In the genomic region with DNA sequence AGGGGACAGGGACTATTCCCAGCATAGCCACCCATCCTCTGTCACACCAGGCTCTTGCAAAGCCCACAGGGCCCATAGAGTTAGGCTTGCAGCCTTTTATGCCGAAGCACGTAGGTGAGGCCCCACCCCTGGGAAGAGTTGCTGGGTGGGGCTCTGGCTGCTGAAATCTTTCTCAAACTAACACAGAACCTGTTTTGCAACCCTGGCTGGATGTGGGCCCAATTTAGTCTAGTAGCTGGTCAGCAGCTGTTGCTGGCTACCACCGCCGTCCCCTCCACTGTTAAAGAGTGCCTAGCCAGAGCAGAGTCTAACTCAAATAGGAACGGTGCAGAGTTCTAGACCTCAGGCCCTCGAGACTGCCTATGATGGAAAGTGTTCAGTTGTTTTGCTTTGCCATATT, we compare ENCODE assay signal across 8 mouse cellular contexts. TPM values are rescaled to one million over a fixed set of nuclear protein-coding genes. Genes with fewer than 3 reads are reported as not detected.
DNase-seq lines count a peak whose midpoint lies in the region; ATAC-seq lines count a peak whose summit lies in the region.

No protein-coding gene starts in this region.

- H3K27me3 ChIP-seq in hindbrain, embryonic 10.5 days (ENCODE audit: insufficient read depth, poor library complexity, severe bottlenecking) = no peaks in the 10 kb centered on the region
- no peaks in the 10 kb centered on the region for H3K27me3 ChIP-seq in hindbrain, embryonic 11.5 days (ENCODE audit: control insufficient read depth, insufficient read depth, low read length)
- H3K27me3 ChIP-seq in erythroblast, embryonic 14.5 days (ENCODE audit: control insufficient read depth) = no peaks in the 10 kb centered on the region
- H3K27me3 ChIP-seq in hindbrain, embryonic 13.5 days = no peaks in the 10 kb centered on the region
- H3K27me3 ChIP-seq in limb, embryonic 15.5 days = no peaks in the 10 kb centered on the region
- no peaks in the 10 kb centered on the region for H3K27me3 ChIP-seq in neural tube, embryonic 13.5 days

- H3K4me2 ChIP-seq in hindbrain, embryonic 11.5 days (replicated peaks; ENCODE audit: low read depth, low read length) = no peak overlapping the region
- H3K4me2 ChIP-seq in hindbrain, embryonic 13.5 days = peak overlapping the region; percentile 71
- H3K4me2 ChIP-seq in limb, embryonic 15.5 days = peak overlapping the region; percentile 64
- H3K4me2 ChIP-seq in neural tube, embryonic 13.5 days = peak overlapping the region; percentile 69; the same call in 1 of the 2 replicates

- no peak for DNase-seq in hindbrain, embryonic 10.5 days (ENCODE audit: low spot score)
- DNase-seq in hindbrain, embryonic 11.5 days (ENCODE audit: low spot score) = no peak
- no peak for DNase-seq in left cerebral cortex, adult 11 months (ENCODE audit: low spot score)
- no peak for DNase-seq in B cell, adult 2 months

- no peak overlapping the region for H3K9ac ChIP-seq in hindbrain, embryonic 11.5 days (ENCODE audit: low read depth, low read length)
- H3K9ac ChIP-seq in hindbrain, embryonic 13.5 days = 0 out of 2 replicates have a peak overlapping the region, but pooled peaks have one; percentile 77
- no peak overlapping the region for H3K9ac ChIP-seq in limb, embryonic 15.5 days
- no peak overlapping the region for H3K9ac ChIP-seq in neural tube, embryonic 13.5 days

- H3K9me3 ChIP-seq in hindbrain, embryonic 10.5 days = no peaks in the 10 kb centered on the region
- no peaks in the 10 kb centered on the region for H3K9me3 ChIP-seq in hindbrain, embryonic 11.5 days (ENCODE audit: control insufficient read depth, low read length)
- no peaks in the 10 kb centered on the region for H3K9me3 ChIP-seq in erythroblast, embryonic 14.5 days (ENCODE audit: control insufficient read depth, low read length)
- no peaks in the 10 kb centered on the region for H3K9me3 ChIP-seq in hindbrain, embryonic 13.5 days
- H3K9me3 ChIP-seq in limb, embryonic 15.5 days = no peaks in the 10 kb centered on the region
- no peaks in the 10 kb centered on the region for H3K9me3 ChIP-seq in neural tube, embryonic 13.5 days

- no peak overlapping the region for H3K4me3 ChIP-seq in hindbrain, embryonic 10.5 days
- H3K4me3 ChIP-seq in hindbrain, embryonic 11.5 days (ENCODE audit: low read depth, low read length) = no peak overlapping the region
- peak overlapping the region; percentile 77 for H3K4me3 ChIP-seq in erythroblast, embryonic 14.5 days (replicated peaks)
- H3K4me3 ChIP-seq in hindbrain, embryonic 13.5 days = no peak overlapping the region
- 0 out of 2 replicates have a peak overlapping the region, but pooled peaks have one; percentile 44 for H3K4me3 ChIP-seq in limb, embryonic 15.5 days
- no peak overlapping the region for H3K4me3 ChIP-seq in neural tube, embryonic 13.5 days

- 83% methylated on average over 6 of the region's 6 CpGs for WGBS in hindbrain, embryonic 10.5 days
- 82% methylated on average over 6 of the region's 6 CpGs for WGBS in hindbrain, embryonic 11.5 days
- WGBS in hindbrain, embryonic 13.5 days = 88% methylated on average over 6 of the region's 6 CpGs
- 52% methylated on average over 6 of the region's 6 CpGs for WGBS in limb, embryonic 15.5 days
- WGBS in neural tube, embryonic 13.5 days = 86% methylated on average over 6 of the region's 6 CpGs

- peak overlapping the region; percentile 92 for H3K27ac ChIP-seq in hindbrain, embryonic 10.5 days
- H3K27ac ChIP-seq in hindbrain, embryonic 11.5 days (ENCODE audit: low read depth, low read length) = no peak overlapping the region
- no peak overlapping the region for H3K27ac ChIP-seq in hindbrain, embryonic 13.5 days
- peak overlapping the region; percentile 92 for H3K27ac ChIP-seq in limb, embryonic 15.5 days
- H3K27ac ChIP-seq in neural tube, embryonic 13.5 days (replicated peaks) = peak overlapping the region; percentile 96; the same call in 1 of the 2 replicates

- H3K36me3 ChIP-seq in hindbrain, embryonic 10.5 days = peaks cover 47% of the 10 kb centered on the region
- peaks cover 6% of the 10 kb centered on the region; the same call in 1 of the 2 replicates for H3K36me3 ChIP-seq in hindbrain, embryonic 11.5 days (ENCODE audit: control insufficient read depth, insufficient read depth, low read length)
- peaks cover 79% of the 10 kb centered on the region for H3K36me3 ChIP-seq in erythroblast, embryonic 14.5 days (ENCODE audit: control insufficient read depth)
- peaks cover 29% of the 10 kb centered on the region for H3K36me3 ChIP-seq in hindbrain, embryonic 13.5 days
- peaks cover 36% of the 10 kb centered on the region for H3K36me3 ChIP-seq in limb, embryonic 15.5 days
- peaks cover 29% of the 10 kb centered on the region for H3K36me3 ChIP-seq in neural tube, embryonic 13.5 days

- no peak for ATAC-seq in hindbrain, embryonic 11.5 days (ENCODE audit: low FRiP score)
- ATAC-seq in hindbrain, embryonic 13.5 days (ENCODE audit: low FRiP score) = no peak
- ATAC-seq in limb, embryonic 15.5 days (ENCODE audit: insufficient number of reproducible peaks, low FRiP score, low TSS enrichment, low read depth) = no peak
- no peak for ATAC-seq in neural tube, embryonic 13.5 days (ENCODE audit: low read depth)

- peaks cover 52% of the 10 kb centered on the region for H3K4me1 ChIP-seq in hindbrain, embryonic 10.5 days (replicated peaks)
- peaks cover 14% of the 10 kb centered on the region for H3K4me1 ChIP-seq in hindbrain, embryonic 11.5 days (replicated peaks; ENCODE audit: control insufficient read depth, insufficient read depth, low read length)
- peaks cover 85% of the 10 kb centered on the region for H3K4me1 ChIP-seq in erythroblast, embryonic 14.5 days (ENCODE audit: control insufficient read depth)
- H3K4me1 ChIP-seq in hindbrain, embryonic 13.5 days (replicated peaks) = peaks cover 62% of the 10 kb centered on the region
- peaks cover 71% of the 10 kb centered on the region for H3K4me1 ChIP-seq in limb, embryonic 15.5 days
- peaks cover 50% of the 10 kb centered on the region for H3K4me1 ChIP-seq in neural tube, embryonic 13.5 days (replicated peaks)

RNA-seq across cellular contexts. Expression of a gene that starts 26.6 kb away (rescaled TPM):
- 3.1 and 3.6 TPM in 2 replicates for polyA plus RNA-seq in hindbrain, embryonic 10.5 days (2016; fragmentation: Nextera tagmentation; extraction: Ambion mirVana)
- 2.4 and 2.6 TPM in 2 replicates for polyA plus RNA-seq in hindbrain, embryonic 11.5 days (2014; fragmentation: Nextera tagmentation; extraction: Ambion mirVana)
- 0.02 and 0.03 TPM in 2 replicates for polyA plus RNA-seq in erythroblast, embryonic 14.5 days (2012)
- 3.5 and 3.8 TPM in 2 replicates for polyA plus RNA-seq in hindbrain, embryonic 13.5 days (2015; fragmentation: Nextera tagmentation; extraction: Ambion mirVana)
- polyA plus RNA-seq in limb, embryonic 15.5 days (2015; fragmentation: Nextera tagmentation; extraction: Ambion mirVana) = 0.78 and 0.93 TPM in 2 replicates
- 3.1 and 3.7 TPM in 2 replicates for polyA plus RNA-seq in neural tube, embryonic 13.5 days (2015; fragmentation: Nextera tagmentation; extraction: Ambion mirVana)

RNA-seq across cellular contexts. Expression of a gene that starts 43.8 kb away (rescaled TPM):
- polyA plus RNA-seq in hindbrain, embryonic 10.5 days (2016; fragmentation: Nextera tagmentation; extraction: Ambion mirVana) = 6.5 and 8.2 TPM in 2 replicates
- polyA plus RNA-seq in hindbrain, embryonic 11.5 days (2014; fragmentation: Nextera tagmentation; extraction: Ambion mirVana) = 4.2 and 6.1 TPM in 2 replicates
- 2.1 and 2.8 TPM in 2 replicates for polyA plus RNA-seq in erythroblast, embryonic 14.5 days (2012)
- 4.5 and 5.1 TPM in 2 replicates for polyA plus RNA-seq in hindbrain, embryonic 13.5 days (2015; fragmentation: Nextera tagmentation; extraction: Ambion mirVana)
- polyA plus RNA-seq in limb, embryonic 15.5 days (2015; fragmentation: Nextera tagmentation; extraction: Ambion mirVana) = 13.2 and 13.8 TPM in 2 replicates
- polyA plus RNA-seq in neural tube, embryonic 13.5 days (2015; fragmentation: Nextera tagmentation; extraction: Ambion mirVana) = 4.9 TPM in 2 replicates

Comparison
In these comparisons a context has a peak if more than half of its experiments do, and no peak if none do; other contexts are left out.
1. H3K27ac ChIP-seq: peak in hindbrain, embryonic 10.5 days (single experiment), limb, embryonic 15.5 days (single experiment) and neural tube, embryonic 13.5 days (single experiment); none in hindbrain, embryonic 11.5 days (single experiment) and hindbrain, embryonic 13.5 days (single experiment).
2. H3K4me3 ChIP-seq: peak in erythroblast, embryonic 14.5 days (single experiment) and limb, embryonic 15.5 days (single experiment); none in hindbrain, embryonic 10.5 days (single experiment), hindbrain, embryonic 11.5 days (single experiment), hindbrain, embryonic 13.5 days (single experiment) and neural tube, embryonic 13.5 days (single experiment).